Mouse (Mus musculus) MEL (cell line): Measurements from ENCODE around the gene Ocel1. TPM values are rescaled to one million over a fixed set of nuclear protein-coding genes. Genes with fewer than 3 reads are reported as not detected.

Experiments
- DNase-seq: peaks from one replicate; pipeline ENCODE4 v3.0.0; 2011; ENCODE audit warnings: low read depth, low spot score
- H3K27ac ChIP-seq: 2 replicates; pipeline ENCODE4 v1.5.1; 2012; ENCODE audit warnings: low read depth, mild to moderate bottlenecking, control low read depth, low read length, moderate library complexity; ENCODE audit not compliant: control insufficient read depth
- H3K27me3 ChIP-seq, 2 experiments: fragments of 150-350 bp in 1 of 2; sonication (generic) in 1 of 2; 2 replicates each; pipeline ENCODE4 v1.6.1; 2012; ENCODE audit warnings: low read length in 2 of 2, mild to moderate bottlenecking in 2 of 2, improper control_type of control experiment in 1 of 2, moderate library complexity in 1 of 2; ENCODE audit not compliant: insufficient read depth in 2 of 2, control insufficient read depth in 1 of 2
- H3K36me3 ChIP-seq, 2 experiments: 2 replicates each; pipeline ENCODE4 v1.6.1; 2012 to 2014; ENCODE audit warnings: low read length in 2 of 2, improper control_type of control experiment in 1 of 2, inconsistent platforms in 1 of 2, mild to moderate bottlenecking in 1 of 2; ENCODE audit not compliant: insufficient read depth in 2 of 2, control insufficient read depth in 1 of 2
- H3K4me1 ChIP-seq, 2 experiments: fragments of 150-350 bp in 1 of 2; sonication (generic) in 1 of 2; 2 replicates each; pipeline ENCODE4 v1.6.1; 2012; ENCODE audit warnings: low read length in 2 of 2, improper control_type of control experiment in 1 of 2, mild to moderate bottlenecking in 1 of 2; ENCODE audit not compliant: insufficient read depth in 2 of 2, control insufficient read depth in 1 of 2
- H3K4me3 ChIP-seq, 2 experiments: fragments of 150-350 bp in 1 of 2; sonication (generic) in 1 of 2; 2 replicates each; pipeline ENCODE4 v1.5.1; 2012; ENCODE audit warnings: low read depth in 2 of 2, low read length in 2 of 2, mild to moderate bottlenecking in 2 of 2, moderate library complexity in 2 of 2, control low read depth in 1 of 2, improper control_type of control experiment in 1 of 2; ENCODE audit not compliant: control insufficient read depth in 1 of 2, insufficient read depth in 1 of 2
- H3K79me2 ChIP-seq: 2 replicates; pipeline ENCODE4 v1.6.1; 2012; ENCODE audit warnings: mild to moderate bottlenecking, low read length, moderate library complexity; ENCODE audit not compliant: control insufficient read depth, poor library complexity, insufficient read depth
- H3K9ac ChIP-seq: 2 replicates; pipeline ENCODE4 v1.6.1; 2012; ENCODE audit warnings: low read depth, mild to moderate bottlenecking, control low read depth, low read length, moderate library complexity; ENCODE audit not compliant: control insufficient read depth, poor library complexity, severe bottlenecking
- H3K9me3 ChIP-seq: fragments of 150-350 bp; sonication (generic); replicated peaks from 2 replicates; pipeline ENCODE4 v1.6.1; 2012; ENCODE audit warnings: mild to moderate bottlenecking, low read length, improper control_type of control experiment, moderate library complexity; ENCODE audit not compliant: insufficient read depth
- BHLHE40 ChIP-seq: IDR thresholded peaks from 2 replicates; pipeline ENCODE4 v1.6.1; 2012; ENCODE audit warnings: low read depth, mild to moderate bottlenecking, inconsistent platforms, low read length, improper control_type of control experiment, borderline replicate concordance
- CTCF ChIP-seq, 3 experiments: IDR thresholded peaks in 2 of 3; conservative IDR thresholded peaks in 1 of 3; 2 replicates each; pipeline ENCODE4 v1.5.1; 2011 to 2012; ENCODE audit warnings: low read length in 3 of 3, low read depth in 2 of 3, mild to moderate bottlenecking in 2 of 3, improper control_type of control experiment in 1 of 3, inconsistent platforms in 1 of 3, mixed read lengths in 1 of 3, moderate library complexity in 1 of 3; ENCODE audit not compliant: control insufficient read depth in 1 of 3, insufficient read depth in 1 of 3, poor library complexity in 1 of 3, severe bottlenecking in 1 of 3
- E2F4 ChIP-seq: IDR thresholded peaks from 2 replicates; pipeline ENCODE4 v1.6.1; 2011; ENCODE audit warnings: low read depth, low read length, improper control_type of control experiment, borderline replicate concordance
- ELF1 ChIP-seq: IDR thresholded peaks from 2 replicates; pipeline ENCODE4 v1.6.1; 2014; ENCODE audit warnings: low read depth, mild to moderate bottlenecking, inconsistent platforms, low read length, improper control_type of control experiment, moderate library complexity
- ETS1 ChIP-seq: IDR thresholded peaks from 2 replicates; pipeline ENCODE4 v1.6.1; 2012; ENCODE audit warnings: low read depth, mild to moderate bottlenecking, inconsistent platforms, low read length, improper control_type of control experiment, moderate library complexity
- HCFC1 ChIP-seq: IDR thresholded peaks from 2 replicates; pipeline ENCODE4 v1.6.1; 2012; ENCODE audit warnings: low read depth, mild to moderate bottlenecking, inconsistent platforms, low read length, improper control_type of control experiment, moderate library complexity
- KAT2A ChIP-seq: conservative IDR thresholded peaks from 2 replicates; pipeline ENCODE4 v1.6.1; 2012; ENCODE audit warnings: low read depth, low read length, improper control_type of control experiment, inconsistent platforms
- MAFK ChIP-seq: IDR thresholded peaks from 2 replicates; pipeline ENCODE4 v1.6.1; 2011; ENCODE audit warnings: low read depth, mild to moderate bottlenecking, low read length, improper control_type of control experiment, borderline replicate concordance
- MAX ChIP-seq: IDR thresholded peaks from 2 replicates; pipeline ENCODE4 v1.6.1; 2011; ENCODE audit warnings: low read length, improper control_type of control experiment
- MXI1 ChIP-seq: IDR thresholded peaks from 2 replicates; pipeline ENCODE4 v1.6.1; 2011; ENCODE audit warnings: mild to moderate bottlenecking, low read depth, low read length, improper control_type of control experiment
- MYB ChIP-seq: IDR thresholded peaks from 2 replicates; pipeline ENCODE4 v1.6.1; 2011; ENCODE audit warnings: mild to moderate bottlenecking, low read depth, low read length, improper control_type of control experiment
- MYC ChIP-seq: IDR thresholded peaks from 2 replicates; pipeline ENCODE4 v1.6.1; 2011; ENCODE audit warnings: low read depth, mild to moderate bottlenecking, low read length, improper control_type of control experiment, moderate library complexity
- NELFE ChIP-seq: IDR thresholded peaks from 2 replicates; pipeline ENCODE4 v1.6.1; 2011; ENCODE audit warnings: low read depth, low read length, improper control_type of control experiment
- NRF1 ChIP-seq: IDR thresholded peaks from 2 replicates; pipeline ENCODE4 v1.6.1; 2014; ENCODE audit warnings: low read depth, mild to moderate bottlenecking, inconsistent platforms, low read length, improper control_type of control experiment, moderate library complexity; ENCODE audit not compliant: poor library complexity, insufficient read depth, severe bottlenecking
- POLR2A ChIP-seq, 2 experiments: IDR thresholded peaks; 2 replicates each; pipeline ENCODE4 v1.6.1; 2011 to 2012; ENCODE audit warnings: low read length in 2 of 2, mild to moderate bottlenecking in 2 of 2, control low read depth in 1 of 2, improper control_type of control experiment in 1 of 2, low read depth in 1 of 2, moderate library complexity in 1 of 2; ENCODE audit not compliant: control insufficient read depth in 1 of 2, insufficient read depth in 1 of 2, poor library complexity in 1 of 2
- POLR2AphosphoS2 ChIP-seq: IDR thresholded peaks from 2 replicates; pipeline ENCODE4 v1.6.1; 2011; ENCODE audit warnings: low read length, improper control_type of control experiment
- POLR2AphosphoS5 ChIP-seq: IDR thresholded peaks from 2 replicates; pipeline ENCODE4 v1.6.1; 2012; ENCODE audit warnings: low read depth, borderline replicate concordance, mild to moderate bottlenecking, inconsistent platforms, low read length, moderate library complexity, mixed read lengths
- RCOR1 ChIP-seq: IDR thresholded peaks from 2 replicates; pipeline ENCODE4 v1.6.1; 2012; ENCODE audit warnings: low read depth, mild to moderate bottlenecking, inconsistent platforms, low read length, improper control_type of control experiment
- SIN3A ChIP-seq: IDR thresholded peaks from 2 replicates; pipeline ENCODE4 v1.6.1; 2012; ENCODE audit warnings: low read length, improper control_type of control experiment, inconsistent platforms
- TAL1 ChIP-seq: IDR thresholded peaks from 2 replicates; pipeline ENCODE4 v1.6.1; 2012; ENCODE audit warnings: mild to moderate bottlenecking, inconsistent platforms, low read length, moderate library complexity, mixed read lengths
- TBP ChIP-seq: IDR thresholded peaks from 2 replicates; pipeline ENCODE4 v1.8.0; 2011; ENCODE audit warnings: low read depth, low read length, improper control_type of control experiment
- TCF12 ChIP-seq: IDR thresholded peaks from 2 replicates; pipeline ENCODE4 v1.6.1; 2014; ENCODE audit warnings: low read depth, mild to moderate bottlenecking, inconsistent platforms, low read length, improper control_type of control experiment, moderate library complexity
- UBTF ChIP-seq: IDR thresholded peaks from 2 replicates; pipeline ENCODE4 v1.6.1; 2012; ENCODE audit warnings: low read depth, mild to moderate bottlenecking, inconsistent platforms, low read length, improper control_type of control experiment, moderate library complexity, borderline replicate concordance; ENCODE audit not compliant: insufficient read depth
- USF1 ChIP-seq: IDR thresholded peaks from 2 replicates; pipeline ENCODE4 v1.6.1; 2014; ENCODE audit warnings: low read depth, mild to moderate bottlenecking, inconsistent platforms, low read length, improper control_type of control experiment, moderate library complexity
- ZKSCAN1 ChIP-seq: IDR thresholded peaks from 2 replicates; pipeline ENCODE4 v1.6.1; 2012; ENCODE audit warnings: low read depth, mild to moderate bottlenecking, inconsistent platforms, low read length, improper control_type of control experiment, moderate library complexity
- ZMIZ1 ChIP-seq: IDR thresholded peaks from 2 replicates; pipeline ENCODE4 v1.6.1; 2012; ENCODE audit warnings: low read depth, mild to moderate bottlenecking, inconsistent platforms, low read length, improper control_type of control experiment, moderate library complexity
- polyA plus RNA-seq, 2 experiments: library from polyadenylated mRNA; stranded (reverse) in 1 of 2; unstranded in 1 of 2; fragments of >175 nt in 1 of 2; fragments of >200 nt in 1 of 2; gene quantifications; 2 replicates each; pipeline versions ENCODE4 v1.2.1 to v1.2.4; 2012; ENCODE audit warnings: low replicate concordance in 2 of 2, low read depth in 1 of 2; ENCODE audit not compliant: insufficient read length in 2 of 2, insufficient read depth in 1 of 2, missing spikeins in 1 of 2
- total RNA-seq: library from RNA; depleted of rRNA; stranded (reverse); fragments of 300-350 nt; gene quantifications from 2 replicates; pipeline ENCODE4 v1.2.3, GENCODE M21; 2012

Gene Ocel1
- total and polyA plus RNA-seq, 3 experiments: 16.2 to 18.3 TPM; not detected in 1

DNA sequence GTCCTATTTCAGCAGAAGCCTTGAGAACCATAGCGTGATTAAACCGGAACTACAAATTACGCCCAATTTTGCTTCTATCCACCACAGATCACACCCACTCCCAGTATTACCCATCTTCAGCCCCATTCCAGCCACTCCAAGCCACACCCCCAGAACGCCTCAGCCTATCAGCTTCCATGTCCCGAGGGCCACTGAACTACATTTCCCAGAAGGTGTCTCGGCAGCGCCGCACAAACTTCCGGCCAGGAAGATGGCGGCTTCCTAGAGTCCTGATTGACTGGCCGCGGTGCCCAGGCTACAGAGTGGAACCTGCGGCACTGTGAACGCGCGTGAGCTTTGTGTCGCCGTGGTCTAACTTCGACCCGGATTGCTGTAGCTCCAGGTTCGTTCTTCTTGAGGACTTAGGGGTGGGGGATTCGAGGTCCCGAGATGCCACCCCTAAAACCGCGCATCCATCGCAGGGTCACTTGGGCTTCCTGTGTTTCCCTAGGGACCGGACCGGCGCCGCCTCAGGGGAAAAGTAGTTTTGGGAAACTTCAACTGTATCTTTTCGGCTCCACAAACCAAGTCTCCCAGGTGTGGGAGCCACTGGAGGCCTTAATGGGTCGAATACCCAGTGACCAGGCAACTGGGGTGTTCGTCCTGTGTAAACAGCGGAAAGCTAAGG lies 25.7 kb downstream of the Ocel1 start, which contains the start of gene Babam1:
TSS of gene Babam1 (plus strand) at position 223 of the 667 bp plus-strand sequence.
- Histone ChIP-seq H3K27me3 (no peaks in the 10 kb centered on the region), H3K36me3 (peaks cover 0 to 8% of the 10 kb centered on the region in 2 experiments; a peak in 2 of 4 replicates), H3K4me1 (peaks cover 0 to 7% of the 10 kb centered on the region in 2 experiments; a peak in 2 of 4 replicates), H3K79me2 (peaks cover 4% of the 10 kb centered on the region; the same call in 1 of the 2 replicates), H3K9ac (peak within 1 kb of the TSS; percentile 84), H3K4me3 (peak within 1 kb of the TSS; percentile 81 to 92), H3K9me3 (no peaks in the 10 kb centered on the region), H3K27ac (peak within 1 kb of the TSS; percentile 70)
- TF ChIP-seq ELF1: peak; percentile 89
- TF ChIP-seq NRF1: 0 out of 2 replicates have a peak, but pooled peaks have one; percentile 23
- TF ChIP-seq KAT2A: peak; percentile 90
- peak; percentile 100 for TF ChIP-seq HCFC1
- TF ChIP-seq ETS1: 0 out of 2 replicates have a peak, but pooled peaks have one; percentile 26
- TF ChIP-seq POLR2AphosphoS5: no peak
- TF ChIP-seq CTCF (IDR thresholded peaks at IDR 0.05 in 2 of 3, conservative IDR thresholded peaks at IDR 0.05 in 1 of 3; ENCODE audit: control insufficient read depth in 1 of 3, insufficient read depth in 1 of 3, low read depth in 2 of 3, low read length in 3 of 3, poor library complexity in 1 of 3, severe bottlenecking in 1 of 3): no peak
- peak; percentile 78 for TF ChIP-seq TBP
- 0 out of 2 replicates have a peak, but pooled peaks have one; percentile 23 for TF ChIP-seq MYC
- TF ChIP-seq POLR2A (IDR thresholded peaks at IDR 0.05; ENCODE audit: control insufficient read depth in 1 of 2, insufficient read depth in 1 of 2, low read depth in 1 of 2, low read length in 2 of 2, poor library complexity in 1 of 2): peak; percentile 74 to 87
- TF ChIP-seq TCF12: peak; percentile 50; the same call in 1 of the 2 replicates
- no peak; the same call in 1 of the 2 replicates for TF ChIP-seq MXI1
- no peak for TF ChIP-seq MYB
- peak; percentile 72 for TF ChIP-seq NELFE
- peak; percentile 94 for TF ChIP-seq SIN3A
- 0 out of 2 replicates have a peak, but pooled peaks have one; percentile 31 for TF ChIP-seq ZMIZ1
- DNase-seq: peak; percentile 99

- Histone ChIP-seq H3K4me1 (peaks cover 0 to 7% of the 10 kb centered on the region in 2 experiments; a peak in 2 of 4 replicates), H3K27ac (no peak overlapping the region)
- TF ChIP-seq TCF12 (no peak), E2F4 (no peak), MAFK (no peak), NELFE (no peak), TAL1 (no peak), ZKSCAN1 (no peak), ETS1 (no peak), BHLHE40 (no peak), POLR2AphosphoS2 (no peak), MYC (no peak), TBP (no peak), RCOR1 (no peak), ELF1 (no peak), UBTF (no peak), USF1 (no peak), MAX (no peak), SIN3A (no peak)
Observed at GRCm38 (mm10) chr8:71397701-71398100, 26.6 kb downstream of the Ocel1 start.

More at GRCm38 (mm10) chr8:71397701-71398100, 26.6 kb downstream of the Ocel1 start:
- peaks cover 4% of the 10 kb centered on the region; the same call in 1 of the 2 replicates for H3K79me2 ChIP-seq
- no peaks in the 10 kb centered on the region for H3K9me3 ChIP-seq
- H3K4me3 ChIP-seq: peak overlapping the region in 1 of 2 experiments; percentile 81; a peak in 2 of 4 replicates
- H3K36me3 ChIP-seq: peaks cover 0 to 8% of the 10 kb centered on the region in 2 experiments; a peak in 2 of 4 replicates
- no peaks in the 10 kb centered on the region for H3K27me3 ChIP-seq
- DNase-seq: no peak
- H3K9ac ChIP-seq: no peak overlapping the region
